Mouse (Mus musculus) heart, adult 2 months (tissue): Measurements from ENCODE around the gene Bcl2l13. TPM values are rescaled to one million over a fixed set of nuclear protein-coding genes. Genes with fewer than 3 reads are reported as not detected.

Experiments
- DNase-seq, 2 experiments: peaks; one replicate each; pipeline ENCODE4 v3.0.0; 2021
- H3K27ac ChIP-seq: fragments of 200-600 bp; 2 replicates; pipeline ENCODE4 v1.8.1; 2022
- H3K27me3 ChIP-seq: fragments of 200-500 bp; 2 replicates; pipeline ENCODE4 v1.6.1; 2012; ENCODE audit warnings: mild to moderate bottlenecking, low read length, inconsistent platforms, mixed read lengths; ENCODE audit not compliant: control insufficient read depth, insufficient read depth
- H3K36me3 ChIP-seq: fragments of 200-500 bp; 2 replicates; pipeline ENCODE4 v1.6.1; 2012; ENCODE audit warnings: low read length, inconsistent platforms; ENCODE audit not compliant: control insufficient read depth, insufficient read depth
- H3K4me1 ChIP-seq: fragments of 200-500 bp; 2 replicates; pipeline ENCODE4 v1.6.1; 2011; ENCODE audit warnings: low read length; ENCODE audit not compliant: control insufficient read depth, insufficient read depth
- H3K4me3 ChIP-seq: fragments of 200-600 bp; 2 replicates; pipeline ENCODE4 v1.8.1; 2022
- H3K79me2 ChIP-seq: fragments of 200-500 bp; replicated peaks from 2 replicates; pipeline ENCODE4 v1.6.1; 2012; ENCODE audit warnings: mild to moderate bottlenecking, inconsistent platforms, low read length, moderate library complexity, mixed read lengths; ENCODE audit not compliant: control insufficient read depth, insufficient read depth
- H3K9ac ChIP-seq: fragments of 200-500 bp; 2 replicates; pipeline ENCODE4 v1.6.1; 2012; ENCODE audit warnings: low read depth, mild to moderate bottlenecking, control low read depth, inconsistent platforms, low read length, mixed read lengths
- CTCF ChIP-seq: fragments of 200-600 bp; IDR thresholded peaks from 2 replicates; pipeline ENCODE4 v1.8.1; 2022; ENCODE audit warnings: antibody characterized with exemption, mild to moderate bottlenecking, moderate library complexity
- EP300 ChIP-seq: fragments of 200-500 bp; IDR thresholded peaks from 2 replicates; pipeline ENCODE4 v1.6.1; 2011; ENCODE audit warnings: low read depth, low read length, control low read depth; ENCODE audit not compliant: insufficient read depth
- POLR2A ChIP-seq: fragments of 200-500 bp; IDR thresholded peaks from 2 replicates; pipeline ENCODE4 v1.6.1; 2011; ENCODE audit warnings: mild to moderate bottlenecking, low read depth, low read length, control low read depth; ENCODE audit not compliant: insufficient read depth
- WGBS: fragments of 180-500 bp; shearing (Covaris S2); methylation state at CpG from one replicate; pipeline ENCODE4 v1.1.7; 2018; 5-methylcytosine and 5-hydroxymethylcytosine counted together
- intact Hi-C: fragments of 180-260 bp; cut with DNase I; formaldehyde crosslinking; loops from one replicate; pipeline ENCODE4 v1.15.1; 2025
- microRNA-seq, 2 experiments: library from miRNA; unstranded; fragments of <30 nt; microRNA quantifications; one replicate each; pipeline ENCODE4 v1.2.0; 2021
- polyA plus RNA-seq: library from polyadenylated mRNA; depleted of rRNA; stranded (reverse); fragments of >200 nt; gene quantifications from 2 replicates; pipeline ENCODE4 v1.2.3, GENCODE M21; 2012; rRNA removed
- total RNA-seq, 2 experiments: library from RNA; stranded (reverse); gene quantifications; 2 replicates each; pipeline ENCODE4 v1.2.3; 2021

The Bcl2l13 gene
- total and polyA plus RNA-seq, 3 experiments = 36.2 to 84.8 (median 72.5) TPM

- Histone ChIP-seq H3K27ac (no peak overlapping the region), H3K4me3 (no peak overlapping the region), H3K79me2 (no peaks in the 10 kb centered on the region), H3K4me1 (no peaks in the 10 kb centered on the region), H3K9ac (no peak overlapping the region), H3K36me3 (no peaks in the 10 kb centered on the region), H3K27me3 (no peaks in the 10 kb centered on the region)
- 88% methylated on average over 3 of the region's 3 CpGs for WGBS
- TF ChIP-seq POLR2A (no peak), CTCF (no peak), EP300 (no peak)
- intact Hi-C loops = no loop called here
- DNase-seq = no peak
These were observed 103.8 kb downstream of the Bcl2l13 start for GRCm38 (mm10) chr6:120939783-120940182.

DNA sequence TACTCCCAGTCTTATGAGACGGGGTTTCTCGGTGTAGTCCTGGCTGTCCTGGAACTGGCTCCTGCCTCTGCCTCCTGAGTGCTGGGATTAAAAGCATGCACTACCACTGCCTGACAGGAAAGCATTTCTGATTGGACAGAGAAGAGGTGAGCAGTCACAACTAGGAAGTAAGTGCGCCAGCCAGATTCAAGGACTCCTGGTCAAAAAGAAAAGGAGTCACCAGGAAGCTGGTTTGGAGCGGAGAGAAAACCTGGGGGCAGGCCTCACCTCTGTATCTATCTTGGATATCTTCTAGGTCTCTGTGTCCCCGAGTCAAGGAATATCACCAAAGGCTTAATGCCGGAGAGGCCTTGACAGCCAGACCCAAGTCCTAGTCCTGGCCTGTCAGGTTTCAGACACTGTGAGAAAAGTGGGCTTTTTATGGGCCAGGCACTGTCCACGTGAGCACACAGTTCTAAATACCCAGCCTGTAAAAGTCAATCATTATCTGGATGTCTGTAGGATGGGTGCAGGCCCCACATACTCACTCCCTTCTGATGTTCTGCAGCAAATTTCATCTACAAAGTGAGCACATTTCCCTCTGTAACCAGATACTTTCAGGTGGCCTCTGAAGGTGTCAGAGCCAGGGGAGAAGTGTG lies 104.6 kb downstream of the Bcl2l13 start:
- intact Hi-C loops = no loop called here
- no peaks in the 10 kb centered on the region for H3K79me2 ChIP-seq

DNA sequence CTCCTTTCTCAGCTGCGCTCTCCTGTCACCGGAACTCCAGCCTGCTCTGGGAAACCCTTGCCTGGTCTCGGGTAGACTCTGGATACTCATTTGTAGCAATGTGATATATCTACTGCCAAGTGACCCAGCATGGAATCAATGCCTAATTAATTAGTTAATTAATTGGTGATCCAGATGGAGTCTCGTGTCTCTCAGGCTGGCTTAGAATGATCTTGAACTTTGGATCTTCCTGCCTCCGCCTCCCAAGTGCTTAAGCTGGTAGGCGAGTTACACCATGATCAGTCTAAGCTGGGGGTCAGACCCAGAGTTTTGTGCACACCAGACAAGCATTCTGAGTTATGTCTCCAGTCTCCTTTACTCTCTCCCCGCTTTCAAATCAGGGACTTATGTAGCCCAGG lies 105.1 kb downstream of the Bcl2l13 start:
- no peaks in the 10 kb centered on the region for H3K79me2 ChIP-seq
- TF ChIP-seq EP300 (no peak), POLR2A (no peak), CTCF (no peak)
- H3K4me3 ChIP-seq = no peak overlapping the region
- 93% methylated on average over 7 of the region's 7 CpGs for WGBS
- no peaks in the 10 kb centered on the region for H3K36me3 ChIP-seq
- DNase-seq = no peak
- no peak overlapping the region for H3K27ac ChIP-seq
- no peaks in the 10 kb centered on the region for H3K27me3 ChIP-seq
- H3K9ac ChIP-seq = no peak overlapping the region
- H3K4me1 ChIP-seq = no peaks in the 10 kb centered on the region
- intact Hi-C loops = no loop called here

More for the DNA sequence above, 104.6 kb downstream of the Bcl2l13 start:
- DNase-seq = no peak
- no peak overlapping the region for H3K9ac ChIP-seq
- H3K36me3 ChIP-seq = no peaks in the 10 kb centered on the region
- no peak for TF ChIP-seq EP300
- TF ChIP-seq CTCF = no peak
- no peak for TF ChIP-seq POLR2A
- 86% methylated on average over 7 of the region's 7 CpGs for WGBS
- no peaks in the 10 kb centered on the region for H3K4me1 ChIP-seq
- H3K4me3 ChIP-seq = no peak overlapping the region
- H3K27ac ChIP-seq = no peak overlapping the region
- H3K27me3 ChIP-seq = no peaks in the 10 kb centered on the region

- Histone ChIP-seq H3K4me1 (no peaks in the 10 kb centered on the region), H3K36me3 (no peaks in the 10 kb centered on the region), H3K4me3 (no peak overlapping the region), H3K27ac (no peak overlapping the region), H3K27me3 (no peaks in the 10 kb centered on the region), H3K79me2 (no peaks in the 10 kb centered on the region), H3K9ac (no peak overlapping the region)
- 94% methylated on average over 13 of the region's 13 CpGs for WGBS
- intact Hi-C loops = no loop called here
- TF ChIP-seq EP300 (no peak), POLR2A (no peak), CTCF (no peak)
- DNase-seq = no peak
These were observed 105.6 kb downstream of the Bcl2l13 start for GRCm38 (mm10) chr6:120941575-120941974.

Small RNAs within 50 kb of the gene (microRNA-seq; reads per million reads assigned to microRNA genes)
- 0 reads per million in 2 experiments for gene Gm25193

Other genes starting within 250 kb of the Bcl2l13 start
- 10 to 100 TPM; 12.9 to 17.4 TPM for gene Cecr2, start 169.8 kb upstream of the Bcl2l13 start, total RNA-seq
- gene Cecr2, start 169.8 kb upstream of the Bcl2l13 start, polyA plus RNA-seq = 7.0 and 9.5 TPM in 2 replicates
- under 1 TPM; 0.11 to 0.13 TPM for gene Slc25a18, start 62.6 kb upstream of the Bcl2l13 start, total RNA-seq
- 0.18 and 0.37 TPM in 2 replicates for gene Slc25a18, start 62.6 kb upstream of the Bcl2l13 start, polyA plus RNA-seq
- 100 to 1,000 TPM; 142 to 165 TPM for gene Atp6v1e1, start 13.4 kb upstream of the Bcl2l13 start, total RNA-seq
- 145 and 161 TPM in 2 replicates for gene Atp6v1e1, start 13.4 kb upstream of the Bcl2l13 start, polyA plus RNA-seq
- 1 to 10 TPM in 1 of 2 experiments, under 1 TPM in 1; 0.65 to 1.1 TPM for gene Bid, start 80.6 kb downstream of the Bcl2l13 start, total RNA-seq
- gene Bid, start 80.6 kb downstream of the Bcl2l13 start, polyA plus RNA-seq = 1.3 and 1.5 TPM in 2 replicates